Mouse (Mus musculus): Measurements from ENCODE around the gene Gm20604.

DNA sequence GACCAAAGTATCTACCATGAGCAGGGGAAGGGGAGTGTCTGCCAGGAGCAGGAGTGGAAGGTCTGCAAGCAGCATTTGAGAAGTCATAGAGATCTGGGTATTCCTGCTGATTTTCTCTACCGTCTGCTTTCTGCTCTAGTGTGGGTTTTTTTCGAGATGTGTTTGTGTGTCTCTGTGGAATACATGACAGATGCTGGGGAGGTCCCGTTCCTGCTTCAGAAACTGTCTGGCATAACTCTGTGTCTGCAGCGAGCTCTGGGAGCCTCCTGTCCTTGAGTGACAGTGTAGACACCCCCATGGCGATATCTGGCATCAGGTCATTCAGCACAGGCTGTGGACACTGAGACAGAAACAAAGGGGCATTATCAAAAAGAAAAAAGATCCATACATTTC is 27.1 kb upstream of the Gm20604 start:
- TF ChIP-seq CTCF (conservative IDR thresholded peaks at IDR 0.05; ENCODE audit: low read length): no peak
- no peak for TF ChIP-seq NANOG (IDR thresholded peaks at IDR 0.05; ENCODE audit: borderline replicate concordance, low read length)
